Mouse (Mus musculus) limb, embryonic 10.5 days (tissue): ENCODE measurements around the gene Srrm4. TPM values are rescaled to one million over a fixed set of nuclear protein-coding genes. Genes with fewer than 3 reads are reported as not detected.

Experiments
- DNase-seq: peaks from one replicate; pipeline ENCODE4 v3.0.0-alpha.2; 2017; ENCODE audit warnings: low spot score
- H3K27ac ChIP-seq: fragments of 300-500 bp; sonication (generic); 2 replicates; pipeline ENCODE4 v1.5.1; 2016; ENCODE audit warnings: mild to moderate bottlenecking
- H3K27me3 ChIP-seq: fragments of 300-500 bp; sonication (generic); 2 replicates; pipeline ENCODE4 v1.6.1; 2016; ENCODE audit warnings: low read depth, mild to moderate bottlenecking; ENCODE audit not compliant: poor library complexity, severe bottlenecking
- H3K36me3 ChIP-seq: fragments of 300-500 bp; sonication (generic); 2 replicates; pipeline ENCODE4 v1.6.1; 2016; ENCODE audit warnings: mild to moderate bottlenecking, moderate library complexity
- H3K4me1 ChIP-seq: fragments of 300-500 bp; sonication (generic); 2 replicates; pipeline ENCODE4 v1.6.1; 2016
- H3K4me3 ChIP-seq: fragments of 300-500 bp; sonication (generic); 2 replicates; pipeline ENCODE4 v1.5.1; 2016; ENCODE audit warnings: mild to moderate bottlenecking, moderate library complexity
- H3K9me3 ChIP-seq: fragments of 300-500 bp; sonication (generic); replicated peaks from 2 replicates; pipeline ENCODE4 v1.6.1; 2016; ENCODE audit warnings: mild to moderate bottlenecking
- WGBS: fragments of 180-500 bp; shearing (Covaris S2); methylation state at CpG from one replicate; pipeline ENCODE4 v1.1.7; 2016; 5-methylcytosine and 5-hydroxymethylcytosine counted together
- polyA plus RNA-seq: library from polyadenylated mRNA; unstranded; fragments of >200 nt; fragmentation: Nextera tagmentation; extraction: Ambion mirVana; gene quantifications from 2 replicates; pipeline ENCODE4 v1.2.1, GENCODE M21; 2016

Gene Srrm4
- polyA plus RNA-seq, 1 experiment from 2014 or later = not detected

DNA sequence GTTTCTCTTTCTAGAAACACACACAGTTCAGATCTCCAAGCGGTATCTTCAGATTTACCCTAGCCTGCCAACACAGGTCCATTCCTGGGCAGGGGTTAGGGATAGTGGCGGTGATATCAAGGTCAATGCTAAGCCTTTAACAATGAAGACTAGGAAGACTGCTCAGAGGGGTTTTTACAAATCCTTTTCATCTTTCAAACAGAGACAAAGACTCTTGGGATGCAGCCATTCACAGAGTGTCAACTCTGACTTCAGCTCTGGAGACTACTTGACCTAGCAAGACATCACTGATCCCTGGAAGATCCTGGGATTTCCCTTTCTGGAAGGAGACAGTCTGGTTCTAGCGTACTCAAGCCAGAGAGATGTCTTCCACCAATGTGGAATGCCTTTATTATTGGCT, 190.8 kb downstream of the Srrm4 start:
- 91% methylated on average over 3 of the region's 3 CpGs for WGBS
- H3K4me1 ChIP-seq = peaks cover 9% of the 10 kb centered on the region; the same call in 1 of the 2 replicates
- H3K27me3 ChIP-seq = no peaks in the 10 kb centered on the region
- no peaks in the 10 kb centered on the region for H3K9me3 ChIP-seq
- H3K36me3 ChIP-seq = no peaks in the 10 kb centered on the region
- H3K4me3 ChIP-seq = no peak overlapping the region
- H3K27ac ChIP-seq = no peak overlapping the region
- no peak for DNase-seq

- no peaks in the 10 kb centered on the region for H3K36me3 ChIP-seq
- DNase-seq = no peak
- no peak overlapping the region for H3K4me3 ChIP-seq
- H3K4me1 ChIP-seq = peaks cover 10% of the 10 kb centered on the region
- no peak overlapping the region for H3K27ac ChIP-seq
- WGBS = 69% methylated on average over 8 of the region's 8 CpGs
- H3K27me3 ChIP-seq = no peaks in the 10 kb centered on the region
- H3K9me3 ChIP-seq = no peaks in the 10 kb centered on the region
Measured at GRCm38 (mm10) chr5:116400042-116400730, 191.4 kb downstream of the Srrm4 start.

- WGBS = 80% methylated on average over 5 of the region's 5 CpGs
- no peak for DNase-seq
- Histone ChIP-seq H3K27ac (no peak overlapping the region), H3K4me3 (no peak overlapping the region), H3K9me3 (no peaks in the 10 kb centered on the region), H3K36me3 (no peaks in the 10 kb centered on the region), H3K27me3 (no peaks in the 10 kb centered on the region), H3K4me1 (peaks cover 14% of the 10 kb centered on the region)
Measured at GRCm38 (mm10) chr5:116396104-116396503, 195.5 kb downstream of the Srrm4 start.

GRCm38 (mm10) chr5:116392603-116393002, 199.0 kb downstream of the Srrm4 start:
- Histone ChIP-seq H3K27ac (no peak overlapping the region), H3K4me3 (no peak overlapping the region)
- no peak for DNase-seq

GRCm38 (mm10) chr5:116389856-116390542, 201.6 kb downstream of the Srrm4 start:
- WGBS = 80% methylated on average over 15 of the region's 15 CpGs
- H3K9me3 ChIP-seq = no peaks in the 10 kb centered on the region
- H3K4me3 ChIP-seq = no peak overlapping the region
- no peak for DNase-seq
- no peaks in the 10 kb centered on the region for H3K36me3 ChIP-seq
- H3K27ac ChIP-seq = no peak overlapping the region
- peaks cover 5% of the 10 kb centered on the region for H3K4me1 ChIP-seq
- H3K27me3 ChIP-seq = no peaks in the 10 kb centered on the region

More at GRCm38 (mm10) chr5:116392603-116393002, 199.0 kb downstream of the Srrm4 start:
- Histone ChIP-seq H3K9me3 (no peaks in the 10 kb centered on the region), H3K27me3 (no peaks in the 10 kb centered on the region), H3K36me3 (no peaks in the 10 kb centered on the region), H3K4me1 (peaks cover 8% of the 10 kb centered on the region)
- 84% methylated on average over 9 of the region's 9 CpGs for WGBS

- no peak overlapping the region for H3K27ac ChIP-seq
- DNase-seq = no peak
- H3K36me3 ChIP-seq = no peaks in the 10 kb centered on the region
- H3K4me1 ChIP-seq = peaks cover 3% of the 10 kb centered on the region; the same call in 1 of the 2 replicates
- 88% methylated on average over 4 of the region's 4 CpGs for WGBS
- no peaks in the 10 kb centered on the region for H3K9me3 ChIP-seq
- H3K27me3 ChIP-seq = no peaks in the 10 kb centered on the region
- no peak overlapping the region for H3K4me3 ChIP-seq
Measured at GRCm38 (mm10) chr5:116389321-116389720, 202.3 kb downstream of the Srrm4 start.

Other genes with a start within 250 kb of the Srrm4 start
- gene Hspb8, start 169.0 kb downstream of the Srrm4 start, polyA plus RNA-seq = 8.8 and 9.7 TPM in 2 replicates